Mouse (Mus musculus) WW6 (cell line): ENCODE measurements at regions not wholly inside any gene's neighbourhood (a gene's known extent, or its start where the extent isn't known, plus 50 kb on each side); places are given as distances from the start of the nearest gene placed in this dataset.
A peak's percentile ranks its signal among the peaks of the same experiment; 100 is the strongest.

ENCODE experiments used
- DNase-seq: peaks from one replicate; pipeline ENCODE4 v3.0.0-alpha.2; 2013; ENCODE audit warnings: low read depth, low spot score

DNA sequence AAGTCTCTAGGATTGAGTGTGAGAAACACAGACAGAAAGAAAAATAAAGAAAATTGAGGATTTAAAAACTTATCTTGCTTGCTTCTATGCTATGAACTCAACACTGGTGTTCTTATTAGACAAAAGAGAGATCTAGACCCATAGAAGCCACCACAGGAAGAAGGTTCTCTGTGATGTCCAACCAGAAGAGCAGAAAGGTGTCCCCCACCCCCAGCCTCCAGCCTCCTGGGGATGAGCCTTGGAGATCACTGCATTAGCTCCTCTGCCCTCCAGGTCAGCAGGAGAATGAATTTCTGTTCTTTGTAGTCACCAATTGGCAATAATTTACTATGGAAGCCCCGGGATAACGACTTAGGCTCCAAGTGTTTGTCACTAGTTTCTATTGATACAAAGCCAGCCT is 444.3 kb upstream of the Cdh4 start:
- no peak for DNase-seq

- DNase-seq = no peak
Measured at GRCm38 (mm10) chr2:179000448-179001081, 441.7 kb upstream of the Cdh4 start.

DNA sequence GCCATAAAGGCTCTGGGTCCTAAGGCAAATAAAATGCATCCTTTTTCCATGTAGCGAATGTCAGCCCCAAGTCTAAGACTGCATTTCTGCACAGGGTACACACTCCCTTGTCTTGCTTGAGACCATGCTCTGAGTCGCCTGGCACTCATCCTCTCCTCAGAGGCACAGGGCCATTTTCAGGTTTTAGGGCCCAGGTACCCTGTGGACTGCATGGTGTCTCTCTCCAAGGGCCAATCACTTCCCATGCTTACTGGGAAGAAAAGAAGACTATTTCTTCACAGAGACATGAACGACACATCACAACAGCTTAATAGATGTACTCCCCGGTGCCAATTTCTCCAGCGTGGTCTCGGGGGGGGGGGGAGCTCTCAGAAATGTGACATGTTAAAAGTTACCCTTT is 434.5 kb upstream of the Cdh4 start:
- no peak for DNase-seq

- DNase-seq = no peak
Measured at GRCm38 (mm10) chr2:179013891-179014593, 428.2 kb upstream of the Cdh4 start.

DNA sequence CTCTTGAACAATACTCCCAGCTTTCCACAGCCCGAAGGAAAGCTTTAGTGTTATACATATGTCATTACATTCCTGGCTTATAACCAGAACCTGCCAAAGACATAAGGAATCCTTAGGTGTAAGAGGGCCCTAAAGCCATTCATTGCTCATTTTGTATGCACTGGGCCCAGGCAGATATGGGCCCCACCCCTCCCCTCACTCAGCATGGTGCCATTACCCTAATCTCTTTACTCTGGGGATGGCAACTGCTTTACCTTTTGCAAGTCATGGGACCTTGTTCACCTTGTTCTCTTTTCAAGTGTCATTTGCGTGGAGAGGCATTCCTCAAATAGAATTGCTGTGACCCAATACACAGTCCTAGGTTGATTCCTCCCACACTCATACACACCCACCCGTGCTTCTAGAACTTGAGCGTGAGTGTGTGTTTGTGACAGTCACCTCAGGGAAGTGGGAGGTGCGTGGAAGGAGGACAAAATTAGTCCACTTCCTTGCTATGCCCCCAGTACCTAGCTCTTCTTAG is 419.5 kb upstream of the Cdh4 start:
- DNase-seq = no peak

DNA sequence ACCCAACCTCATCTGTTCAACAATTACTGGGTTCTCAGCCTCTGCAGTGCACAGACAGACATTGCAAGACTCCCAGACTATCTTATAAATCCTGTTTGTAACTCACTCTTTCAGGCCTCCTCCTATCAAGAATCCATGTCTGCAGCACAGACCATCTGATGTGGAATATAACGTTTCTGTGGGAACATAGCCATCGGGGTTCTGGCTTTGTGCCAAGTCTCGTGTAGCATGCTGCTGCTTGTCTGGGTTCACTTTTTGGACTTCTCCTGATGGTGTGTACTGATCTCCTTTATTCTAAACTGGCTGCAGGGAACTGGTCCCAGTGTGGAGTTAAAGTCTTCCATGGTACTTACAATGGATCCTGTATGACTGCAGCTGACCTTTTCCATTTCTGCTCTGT is 418.0 kb upstream of the Cdh4 start:
- DNase-seq = no peak

DNA sequence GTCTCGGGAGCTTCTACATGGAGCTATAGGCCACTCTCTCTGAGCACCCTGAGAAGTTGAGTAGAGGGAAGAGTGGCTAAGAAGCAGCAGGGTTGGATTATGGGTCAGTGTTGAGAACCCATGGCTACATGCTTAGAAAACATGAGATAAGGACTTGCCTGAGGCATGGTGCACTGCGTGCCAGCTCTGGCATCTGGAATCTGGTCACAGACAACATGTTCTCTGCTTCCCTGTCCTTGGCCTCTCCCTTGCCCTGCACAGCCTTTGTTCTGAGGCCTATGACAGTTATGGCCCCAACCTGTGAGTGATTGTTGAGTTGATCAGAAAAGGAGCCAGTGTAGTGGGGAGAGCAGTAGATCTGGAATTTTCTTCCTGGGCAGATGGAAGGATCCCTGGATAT is 409.1 kb upstream of the Cdh4 start:
- DNase-seq = no peak

GRCm38 (mm10) chr2:179035446-179035845 is 406.8 kb upstream of the Cdh4 start:
- DNase-seq = no peak

- DNase-seq = no peak
Measured at GRCm38 (mm10) chr2:179039697-179040096, 402.5 kb upstream of the Cdh4 start.

GRCm38 (mm10) chr2:179043671-179044070 is 398.6 kb upstream of the Cdh4 start:
- DNase-seq = no peak

GRCm38 (mm10) chr2:179045361-179045760 is 396.9 kb upstream of the Cdh4 start:
- no peak for DNase-seq

- no peak for DNase-seq
Measured at GRCm38 (mm10) chr2:179054441-179054840, 387.8 kb upstream of the Cdh4 start.

DNA sequence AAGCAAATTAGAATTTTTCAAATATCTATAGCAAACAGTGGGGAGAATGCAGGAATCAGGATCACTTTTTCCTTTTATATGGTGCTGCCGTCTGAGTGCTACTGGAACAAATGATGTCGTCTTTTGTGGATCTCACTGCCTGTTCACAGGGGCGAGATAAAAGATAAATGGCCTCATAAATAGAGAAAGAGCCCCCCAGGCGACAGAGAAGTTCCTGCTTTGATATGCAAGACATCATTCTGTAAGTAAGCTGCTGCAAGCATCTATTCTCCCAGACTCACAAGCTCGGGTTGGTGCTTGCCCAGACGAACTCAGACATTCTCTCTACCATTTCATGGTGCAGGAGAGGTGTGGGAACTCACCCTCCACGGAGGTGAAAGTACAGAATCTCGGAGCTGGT is 377.6 kb upstream of the Cdh4 start:
- no peak for DNase-seq

DNA sequence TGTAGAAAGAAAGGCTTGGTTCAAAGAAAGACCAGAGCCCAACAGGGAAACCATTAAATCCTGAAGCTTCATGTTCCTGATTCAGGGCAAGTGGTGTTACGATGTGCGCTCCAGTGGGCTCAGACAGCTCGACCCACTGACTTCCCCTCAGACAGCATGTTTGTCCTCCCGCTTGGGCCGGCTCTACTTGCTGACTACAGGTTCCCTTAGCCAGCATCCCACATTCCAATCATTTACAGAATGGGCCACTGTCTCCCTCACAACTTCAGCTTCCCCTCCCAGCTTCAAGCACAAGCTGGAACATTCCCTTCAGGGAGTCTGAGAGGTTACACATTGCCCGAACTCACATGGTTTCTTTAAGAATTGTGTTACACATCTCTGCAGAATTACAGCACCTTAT is 372.7 kb upstream of the Cdh4 start:
- DNase-seq = no peak

DNA sequence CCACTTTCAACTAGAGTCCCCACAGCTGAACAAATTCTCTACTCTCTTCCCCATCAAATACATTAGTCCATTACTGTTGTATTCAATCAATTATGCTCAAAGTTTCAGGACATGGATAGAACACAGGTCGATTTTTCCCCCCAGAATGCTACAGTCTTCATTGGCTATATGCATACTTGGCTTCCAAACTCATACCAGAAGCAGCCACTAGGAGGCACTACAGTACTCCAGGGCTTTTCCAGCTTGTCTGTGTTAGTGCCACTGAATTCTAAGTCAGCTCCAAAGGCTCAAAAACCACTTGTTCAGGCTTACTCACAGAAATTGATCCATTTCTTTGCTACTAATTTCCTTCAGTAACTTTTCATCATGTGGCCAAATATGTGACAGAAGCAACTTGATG is 371.9 kb upstream of the Cdh4 start:
- DNase-seq = peak; percentile 5

DNA sequence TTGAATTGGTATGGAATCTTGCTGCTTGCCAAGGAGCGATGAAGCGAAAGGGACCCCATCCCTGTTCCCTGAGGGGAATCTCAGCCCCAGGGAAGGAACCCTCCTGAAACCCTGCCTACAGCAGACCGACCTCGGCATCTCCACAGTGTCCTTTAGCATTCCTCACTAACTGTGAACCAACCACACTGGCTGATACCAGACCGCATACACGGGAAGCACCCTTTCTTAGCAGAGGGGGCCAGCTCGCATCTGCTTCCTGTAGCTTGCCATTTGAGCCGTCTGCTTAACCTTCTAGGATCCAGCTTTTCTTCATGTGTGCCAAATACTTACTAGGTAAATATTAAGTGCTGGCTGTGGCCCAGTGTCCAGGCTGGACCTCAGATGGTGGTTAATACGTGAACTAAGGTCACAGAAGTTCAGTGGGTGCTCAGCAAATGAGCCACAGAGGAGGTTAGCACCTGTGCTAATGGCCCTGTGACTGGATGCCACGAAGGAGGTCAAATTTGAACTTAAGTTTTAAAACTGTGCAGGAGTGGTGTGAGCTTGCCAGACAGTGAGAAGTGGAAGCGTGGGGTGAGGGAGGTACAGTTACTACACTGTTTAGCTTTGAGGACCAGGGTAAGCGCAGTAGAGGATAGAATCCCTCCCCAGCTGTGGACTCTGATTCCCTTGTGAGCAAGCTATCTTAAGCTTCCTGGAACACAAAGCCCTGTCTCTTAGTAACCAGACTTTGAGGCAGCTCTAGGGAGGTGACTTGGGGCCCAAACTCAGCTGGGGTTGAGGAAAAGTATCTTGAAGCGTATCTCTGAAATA is 361.6 kb upstream of the Cdh4 start:
- no peak for DNase-seq

- no peak for DNase-seq
Measured at GRCm38 (mm10) chr2:179086915-179087314, 355.3 kb upstream of the Cdh4 start.

DNA sequence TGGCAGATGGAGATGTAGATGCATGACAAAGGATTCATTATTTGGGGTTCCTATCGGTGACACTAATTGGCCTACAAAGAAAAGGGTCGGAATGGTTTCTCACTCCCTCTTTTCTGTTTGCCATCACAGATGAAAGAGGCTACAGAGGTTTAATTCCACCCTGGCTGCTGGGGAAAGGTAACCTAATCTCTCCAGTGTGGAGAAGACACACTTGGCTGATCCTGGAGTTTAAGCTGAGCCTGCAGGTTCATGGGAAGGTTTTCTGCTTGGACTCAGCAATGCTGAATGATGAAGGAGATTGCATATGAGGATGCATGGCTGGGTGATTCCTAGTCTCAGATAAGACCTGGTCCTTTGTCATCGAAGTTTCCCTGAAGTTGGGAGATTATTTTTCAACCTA is 350.8 kb upstream of the Cdh4 start:
- no peak for DNase-seq

DNA sequence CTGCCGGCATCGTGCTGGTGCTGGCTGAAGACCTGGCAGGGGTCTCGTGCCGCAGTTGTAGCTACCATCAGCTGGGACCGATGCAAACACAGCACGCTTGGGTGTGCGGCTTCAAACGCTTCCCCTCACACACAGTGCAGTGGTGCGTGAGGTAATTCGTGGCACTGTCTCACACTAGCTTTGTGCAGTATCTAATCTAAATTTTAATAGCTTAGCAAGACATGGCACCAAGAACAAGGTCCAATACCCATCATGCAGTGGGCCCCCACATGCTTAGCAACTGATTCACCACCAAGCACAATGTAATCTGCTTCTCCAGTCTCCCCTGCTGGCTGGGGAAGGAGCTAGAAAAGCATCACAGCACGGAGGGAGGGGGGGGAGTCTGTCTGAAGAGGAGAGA is 348.2 kb upstream of the Cdh4 start:
- DNase-seq = no peak

GRCm38 (mm10) chr2:179095981-179096380 is 346.2 kb upstream of the Cdh4 start:
- DNase-seq = no peak

GRCm38 (mm10) chr2:179096861-179097260 is 345.4 kb upstream of the Cdh4 start:
- peak; percentile 5 for DNase-seq

- DNase-seq = no peak
Measured at GRCm38 (mm10) chr2:179099783-179100182, 342.4 kb upstream of the Cdh4 start.

- DNase-seq = no peak
Measured at GRCm38 (mm10) chr2:179103114-179103513, 339.1 kb upstream of the Cdh4 start.
